Mouse (Mus musculus) lung, postnatal 0 days (tissue): Measurements from ENCODE around the gene Mrps23. TPM values are rescaled to one million over a fixed set of nuclear protein-coding genes. Genes with fewer than 3 reads are reported as not detected.
"Not testable (repeated sequence)": the region's sequence is repeated elsewhere in the genome, so short reads cannot be mapped to it uniquely, and the experiment has no call there.

ENCODE experiments used
- ATAC-seq: fragments of 200-750 bp; cut with Nextera tagmentation; 2 replicates; pipeline ENCODE4 v1.8.0; 2017; ENCODE audit warnings: moderate library complexity
- DNase-seq: peaks from one replicate; pipeline ENCODE4 v3.0.0-alpha.2; 2016; ENCODE audit warnings: low spot score
- H3K27ac ChIP-seq: fragments of 300-500 bp; sonication (generic); 2 replicates; pipeline ENCODE4 v1.5.1; 2014; ENCODE audit warnings: antibody characterized with exemption, mild to moderate bottlenecking, low read length, mixed read lengths
- H3K27me3 ChIP-seq: fragments of 300-500 bp; sonication (generic); replicated peaks from 2 replicates; pipeline ENCODE4 v1.6.1; 2014; ENCODE audit warnings: low read length, mixed read lengths; ENCODE audit not compliant: insufficient read depth
- H3K36me3 ChIP-seq: fragments of 300-500 bp; sonication (generic); 2 replicates; pipeline ENCODE4 v1.6.1; 2014; ENCODE audit warnings: low read length, mixed read lengths; ENCODE audit not compliant: insufficient read depth
- H3K4me1 ChIP-seq: fragments of 300-500 bp; sonication (generic); 2 replicates; pipeline ENCODE4 v1.6.1; 2014; ENCODE audit warnings: antibody characterized with exemption, low read depth, low read length, mixed read lengths; ENCODE audit not compliant: insufficient read depth
- H3K4me2 ChIP-seq: fragments of 300-500 bp; sonication (generic); replicated peaks from 2 replicates; pipeline ENCODE4 v1.6.1; 2014; ENCODE audit warnings: low read depth, mild to moderate bottlenecking, low read length, moderate library complexity, mixed read lengths
- H3K4me3 ChIP-seq: fragments of 300-500 bp; sonication (generic); 2 replicates; pipeline ENCODE4 v1.5.1; 2014; ENCODE audit warnings: low read depth, low read length
- H3K9ac ChIP-seq: fragments of 300-500 bp; sonication (generic); replicated peaks from 2 replicates; pipeline ENCODE4 v1.6.1; 2014; ENCODE audit warnings: low read depth, mild to moderate bottlenecking
- H3K9me3 ChIP-seq: fragments of 300-500 bp; sonication (generic); 2 replicates; pipeline ENCODE4 v1.6.1; 2016; ENCODE audit warnings: low read length, mixed read lengths
- CTCF ChIP-seq: IDR thresholded peaks from 2 replicates; pipeline ENCODE4 v1.5.1; 2016; ENCODE audit warnings: antibody characterized with exemption, mild to moderate bottlenecking
- EP300 ChIP-seq: IDR thresholded peaks from 2 replicates; pipeline ENCODE4 v1.6.1; 2016; ENCODE audit warnings: antibody characterized with exemption, mild to moderate bottlenecking, control low read depth
- WGBS: fragments of 180-500 bp; shearing (Covaris S2); extraction: QIAGEN DNeasy Blood & Tissue Kit; methylation state at CpG from one replicate; pipeline ENCODE4 v1.1.7; 2014; 5-methylcytosine and 5-hydroxymethylcytosine counted together
- polyA plus RNA-seq: library from polyadenylated mRNA; unstranded; fragments of >200 nt; fragmentation: Nextera tagmentation; extraction: Ambion mirVana; gene quantifications from 2 replicates; pipeline ENCODE4 v1.2.1, GENCODE M21; 2015

The Mrps23 gene
- polyA plus RNA-seq, 1 experiment from 2014 or later: 46.5 TPM

DNA sequence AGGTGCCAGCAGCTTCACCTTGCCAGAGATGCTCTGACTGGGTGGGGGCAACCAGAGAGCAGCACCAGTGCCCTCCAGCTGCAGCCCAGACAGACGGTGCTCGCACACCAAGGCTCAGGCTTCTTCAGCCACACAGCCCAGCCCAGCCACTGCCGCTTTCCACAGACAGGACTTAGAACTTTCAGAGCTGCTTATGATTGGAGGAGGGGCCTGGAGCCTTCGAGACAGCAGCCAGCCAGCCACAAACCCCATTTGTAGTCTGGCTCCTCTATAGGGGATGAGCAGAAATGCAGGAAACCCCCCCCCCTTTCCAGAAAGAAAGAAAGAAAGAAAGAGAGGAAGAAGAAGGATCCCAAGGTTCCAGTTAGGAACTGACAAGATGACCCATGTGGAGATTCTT, 11.6 kb upstream of the Mrps23 start:
- no peak for TF ChIP-seq EP300
- peak; percentile 24; the same call in 1 of the 2 replicates for TF ChIP-seq CTCF
- WGBS: 19% methylated on average over 4 of the region's 4 CpGs
- Histone ChIP-seq H3K4me1 (0 out of 2 replicates have a peak, but pooled peaks cover 7% of the 10 kb centered on the region), H3K9me3 (no peaks in the 10 kb centered on the region), H3K27ac (no peak overlapping the region), H3K4me3 (no peak overlapping the region), H3K9ac (no peak overlapping the region), H3K27me3 (0 out of 2 replicates have a peak, but pooled peaks cover 13% of the 10 kb centered on the region), H3K4me2 (no peak overlapping the region), H3K36me3 (no peaks in the 10 kb centered on the region)
- no peak for ATAC-seq
- DNase-seq: peak; percentile 62

DNA sequence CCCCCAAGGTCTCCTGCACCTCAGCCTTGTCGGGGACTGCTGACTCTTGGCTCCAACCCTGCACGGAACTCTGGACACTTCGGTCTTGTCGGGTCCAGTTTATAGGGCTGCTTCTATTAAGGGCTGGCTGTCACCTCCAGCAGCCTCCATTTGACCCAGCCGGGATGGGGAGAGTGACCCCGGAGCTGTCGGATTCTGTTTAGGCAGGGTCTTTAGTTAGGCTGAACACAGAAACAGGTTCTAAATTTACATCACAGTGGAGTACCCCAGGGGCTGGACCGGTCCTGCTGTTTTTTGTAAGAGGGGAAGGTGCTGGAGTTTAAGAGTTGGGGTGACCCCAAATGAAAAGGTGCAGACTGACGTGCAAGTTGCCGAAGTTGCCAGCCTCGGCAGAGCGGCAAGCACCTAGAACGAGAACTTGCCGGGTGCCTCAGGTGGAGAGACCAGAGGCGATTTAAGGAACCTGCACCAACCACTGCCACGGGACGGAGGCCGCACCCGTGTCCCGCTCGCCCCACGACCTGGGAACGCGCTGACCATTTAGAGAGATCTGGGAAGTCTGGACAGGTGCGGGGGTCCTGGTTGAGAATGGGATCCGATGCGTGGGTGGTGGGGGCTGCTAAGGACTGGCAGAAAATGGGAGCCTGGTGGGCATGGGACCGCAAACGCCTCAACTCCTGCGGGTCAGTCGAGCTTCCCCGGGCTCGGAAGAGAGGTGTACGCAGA, 10.9 kb upstream of the Mrps23 start:
- Histone ChIP-seq H3K4me2 (peak overlapping the region; percentile 53), H3K36me3 (no peaks in the 10 kb centered on the region), H3K27me3 (0 out of 2 replicates have a peak, but pooled peaks cover 13% of the 10 kb centered on the region), H3K27ac (no peak overlapping the region), H3K4me3 (peak overlapping the region; percentile 20; the same call in 1 of the 2 replicates), H3K9me3 (no peaks in the 10 kb centered on the region), H3K4me1 (0 out of 2 replicates have a peak, but pooled peaks cover 7% of the 10 kb centered on the region), H3K9ac (no peak overlapping the region)
- DNase-seq (no peak), ATAC-seq (peak; percentile 8; the same call in 1 of the 2 replicates)
- WGBS: 6% methylated on average over 33 of the region's 34 CpGs
- no peak for TF ChIP-seq CTCF
- TF ChIP-seq EP300: no peak

- Histone ChIP-seq H3K9ac (no peak overlapping the region), H3K4me2 (peak overlapping the region; percentile 53), H3K9me3 (no peaks in the 10 kb centered on the region), H3K27ac (no peak overlapping the region), H3K4me3 (peak overlapping the region; percentile 20; the same call in 1 of the 2 replicates), H3K36me3 (no peaks in the 10 kb centered on the region), H3K27me3 (0 out of 2 replicates have a peak, but pooled peaks cover 13% of the 10 kb centered on the region), H3K4me1 (0 out of 2 replicates have a peak, but pooled peaks cover 7% of the 10 kb centered on the region)
- 12% methylated on average over 29 of the region's 29 CpGs for WGBS
- DNase-seq: peak; percentile 41
- peak; percentile 30; the same call in 1 of the 2 replicates for ATAC-seq
- TF ChIP-seq EP300 (no peak), CTCF (no peak)
Observed at GRCm38 (mm10) chr11:88193824-88194696, 10.1 kb upstream of the Mrps23 start.

DNA sequence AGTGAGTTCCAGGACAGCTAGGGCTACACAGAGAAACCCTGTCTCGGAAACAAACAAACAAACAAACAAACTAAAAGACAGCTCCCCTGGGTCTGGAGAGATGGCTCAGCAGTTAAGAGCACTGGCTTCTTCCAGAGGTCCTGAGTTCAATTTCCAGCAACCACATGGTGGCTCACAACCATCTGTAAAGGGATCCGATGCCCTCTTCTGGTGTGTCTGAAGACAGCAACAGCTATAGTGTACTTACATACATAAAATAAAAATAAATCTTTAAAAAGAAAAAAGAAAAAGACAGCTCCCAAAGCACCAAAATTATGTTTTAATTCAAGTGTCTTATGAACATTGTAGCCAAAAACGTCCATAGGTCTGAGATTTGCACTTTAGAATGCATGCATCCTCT, 8.5 kb upstream of the Mrps23 start:
- H3K4me3 ChIP-seq, H3K36me3 ChIP-seq, H3K9me3 ChIP-seq, ATAC-seq, DNase-seq, H3K9ac ChIP-seq, H3K4me1 ChIP-seq, H3K27ac ChIP-seq, H3K4me2 ChIP-seq: not testable (repeated sequence)
- 0 out of 2 replicates have a peak, but pooled peaks cover 13% of the 10 kb centered on the region for H3K27me3 ChIP-seq
- whole genome bisulfite sequencing: 82% methylated on average over 3 of the region's 3 CpGs

DNA sequence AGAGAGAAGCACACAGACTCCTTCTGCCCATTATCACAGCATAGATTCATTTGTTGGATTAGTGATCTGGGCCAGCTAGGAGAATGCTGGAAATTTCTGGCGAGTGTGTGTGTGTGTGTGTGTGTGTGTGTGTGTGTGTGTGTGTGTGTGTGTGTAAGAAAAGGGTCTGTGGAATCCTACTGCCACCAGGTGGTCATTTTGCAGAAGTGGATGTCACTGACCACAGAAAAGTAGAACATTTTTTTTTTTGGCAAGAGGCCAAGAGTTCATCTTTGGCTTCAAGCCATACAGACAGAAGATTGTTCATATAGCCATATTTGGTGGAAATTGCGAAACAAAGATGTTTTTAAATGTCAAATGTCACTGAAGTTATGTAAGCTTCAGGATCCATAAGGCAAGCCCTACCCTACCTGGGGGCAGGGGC, 7.0 kb upstream of the Mrps23 start:
- H3K27ac ChIP-seq: no peak overlapping the region
- H3K4me2 ChIP-seq: no peak overlapping the region
- H3K4me1 ChIP-seq: 0 out of 2 replicates have a peak, but pooled peaks cover 7% of the 10 kb centered on the region
- DNase-seq: peak; percentile 88
- no peaks in the 10 kb centered on the region for H3K36me3 ChIP-seq
- TF ChIP-seq CTCF (peak; percentile 87), EP300 (peak; percentile 44; the same call in 1 of the 2 replicates)
- 0% methylated on average over 2 of the region's 2 CpGs for WGBS
- peak; percentile 33 for ATAC-seq
- no peak overlapping the region for H3K9ac ChIP-seq
- H3K9me3 ChIP-seq: no peaks in the 10 kb centered on the region
- no peak overlapping the region for H3K4me3 ChIP-seq
- 0 out of 2 replicates have a peak, but pooled peaks cover 13% of the 10 kb centered on the region for H3K27me3 ChIP-seq

DNA sequence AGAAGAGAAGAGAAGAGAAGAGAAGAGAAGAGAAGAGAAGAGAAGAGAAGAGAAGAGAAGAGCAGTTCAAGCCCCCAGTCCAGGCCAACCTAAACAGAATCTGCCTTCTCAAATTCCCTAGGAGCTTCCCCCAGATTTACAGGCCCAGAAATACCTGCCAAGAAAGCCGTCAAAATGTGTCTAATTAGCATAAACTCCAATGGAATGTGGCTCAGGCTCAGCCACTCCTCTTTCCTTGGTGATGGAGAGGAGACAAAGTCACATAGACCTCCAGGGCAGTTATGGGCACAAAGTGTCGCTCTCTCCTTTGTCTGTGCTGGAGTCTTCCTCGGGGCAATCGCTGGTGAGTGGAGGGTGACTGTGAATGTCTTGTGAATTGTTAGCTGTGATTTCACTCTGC, 6.0 kb upstream of the Mrps23 start:
- H3K27ac ChIP-seq: no peak overlapping the region
- H3K4me2 ChIP-seq: no peak overlapping the region
- TF ChIP-seq EP300: no peak
- TF ChIP-seq CTCF: no peak
- WGBS: 41% methylated on average over 4 of the region's 4 CpGs
- no peak overlapping the region for H3K4me3 ChIP-seq
- DNase-seq: no peak
- H3K36me3 ChIP-seq: no peaks in the 10 kb centered on the region
- 0 out of 2 replicates have a peak, but pooled peaks cover 6% of the 10 kb centered on the region for H3K27me3 ChIP-seq
- no peak overlapping the region for H3K9ac ChIP-seq
- H3K9me3 ChIP-seq: no peaks in the 10 kb centered on the region
- ATAC-seq: no peak
- 0 out of 2 replicates have a peak, but pooled peaks cover 5% of the 10 kb centered on the region for H3K4me1 ChIP-seq
